Mouse (Mus musculus): ENCODE results near the gene Cacna1e. TPM values are rescaled to one million over a fixed set of nuclear protein-coding genes. Genes with fewer than 3 reads are reported as not detected.

Gene Cacna1e
- polyA plus RNA-seq, 1 experiment from 2014 or later, result 0.19 TPM

DNA sequence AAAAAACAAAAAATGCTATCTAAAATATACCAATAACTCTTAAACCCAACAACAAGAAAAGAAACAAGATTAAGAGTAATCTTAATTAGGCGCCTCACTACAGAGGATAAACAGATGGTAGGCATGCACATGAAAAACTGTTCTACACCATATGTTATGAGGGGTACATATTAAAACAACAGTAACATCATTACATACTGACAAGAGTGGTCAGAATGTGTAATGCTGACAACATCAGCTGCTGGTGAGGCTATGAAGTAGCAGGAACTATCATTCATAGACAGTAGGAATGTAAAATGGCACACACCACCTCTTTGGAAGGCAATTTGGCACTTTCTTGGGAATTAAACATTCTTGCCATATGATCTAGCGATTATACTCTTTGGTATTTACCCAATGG is 363.6 kb downstream of the Cacna1e start:
- no peak for ATAC-seq
- no peak overlapping the region for H3K27ac ChIP-seq (ENCODE audit: low read length)

GRCm38 (mm10) chr1:154515350-154515749 is 369.0 kb downstream of the Cacna1e start:
- H3K27ac ChIP-seq (ENCODE audit: low read length), result no peak overlapping the region
- TF ChIP-seq EP300 (IDR thresholded peaks at IDR 0.05) (no peak), CTCF (IDR thresholded peaks at IDR 0.05) (no peak)
- H3K27me3 ChIP-seq (replicated peaks; ENCODE audit: insufficient read depth, low read length), result no peaks in the 10 kb centered on the region
- no peak overlapping the region for H3K4me2 ChIP-seq (replicated peaks; ENCODE audit: low read depth, low read length)
- ATAC-seq (no peak), DNase-seq (ENCODE audit: low spot score) (no peak)
- no peak overlapping the region for H3K4me3 ChIP-seq (ENCODE audit: low read depth, low read length)
- H3K36me3 ChIP-seq (ENCODE audit: insufficient read depth, low read length), result no peaks in the 10 kb centered on the region
- 81% methylated on average over 2 of the region's 2 CpGs for WGBS
- no peaks in the 10 kb centered on the region for H3K4me1 ChIP-seq (ENCODE audit: insufficient read depth, low read depth, low read length)
- no peak overlapping the region for H3K9ac ChIP-seq (replicated peaks; ENCODE audit: low read depth)
- no peaks in the 10 kb centered on the region for H3K9me3 ChIP-seq (ENCODE audit: low read length)

More for the DNA sequence above, 363.6 kb downstream of the Cacna1e start:
- H3K4me1 ChIP-seq (ENCODE audit: insufficient read depth, low read depth, low read length), result no peaks in the 10 kb centered on the region
- WGBS, result 80% methylated on average over 2 of the region's 2 CpGs
- no peak overlapping the region for H3K4me2 ChIP-seq (replicated peaks; ENCODE audit: low read depth, low read length)
- no peaks in the 10 kb centered on the region for H3K9me3 ChIP-seq (ENCODE audit: low read length)
- no peak for TF ChIP-seq CTCF (IDR thresholded peaks at IDR 0.05)
- no peak for TF ChIP-seq EP300 (IDR thresholded peaks at IDR 0.05)
- no peaks in the 10 kb centered on the region for H3K36me3 ChIP-seq (ENCODE audit: insufficient read depth, low read length)
- H3K9ac ChIP-seq (replicated peaks; ENCODE audit: low read depth), result no peak overlapping the region
- no peak overlapping the region for H3K4me3 ChIP-seq (ENCODE audit: low read depth, low read length)
- DNase-seq (ENCODE audit: low spot score), result no peak
- H3K27me3 ChIP-seq (replicated peaks; ENCODE audit: insufficient read depth, low read length), result no peaks in the 10 kb centered on the region

DNA sequence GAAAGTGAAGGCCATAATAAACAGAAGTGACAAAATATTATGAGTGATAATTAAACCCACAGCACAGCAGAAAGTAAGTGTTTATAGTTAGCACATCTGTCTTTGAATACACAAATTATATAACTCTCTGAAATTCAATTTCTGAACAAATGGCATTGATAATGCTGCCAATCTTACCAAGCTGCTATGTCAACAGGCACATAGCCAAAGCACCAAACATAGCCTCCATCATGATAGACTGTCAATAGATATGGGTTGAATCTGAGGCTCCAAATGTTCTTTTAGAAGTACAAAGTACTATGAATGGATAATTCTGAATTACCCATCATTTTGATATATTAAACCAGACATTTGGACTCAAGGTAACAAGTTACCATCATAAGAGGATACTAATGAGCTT is 372.6 kb downstream of the Cacna1e start:
- no peak overlapping the region for H3K4me3 ChIP-seq (ENCODE audit: low read depth, low read length)
- TF ChIP-seq EP300 (IDR thresholded peaks at IDR 0.05), result no peak
- TF ChIP-seq CTCF (IDR thresholded peaks at IDR 0.05), result no peak
- no peak overlapping the region for H3K27ac ChIP-seq (ENCODE audit: low read length)
- no peak for ATAC-seq
- no peaks in the 10 kb centered on the region for H3K27me3 ChIP-seq (replicated peaks; ENCODE audit: insufficient read depth, low read length)
- no peak overlapping the region for H3K9ac ChIP-seq (replicated peaks; ENCODE audit: low read depth)
- H3K9me3 ChIP-seq (ENCODE audit: low read length), result no peaks in the 10 kb centered on the region
- no peak overlapping the region for H3K4me2 ChIP-seq (replicated peaks; ENCODE audit: low read depth, low read length)
- no peaks in the 10 kb centered on the region for H3K36me3 ChIP-seq (ENCODE audit: insufficient read depth, low read length)
- DNase-seq (ENCODE audit: low spot score), result no peak
- H3K4me1 ChIP-seq (ENCODE audit: insufficient read depth, low read depth, low read length), result no peaks in the 10 kb centered on the region

- H3K4me2 ChIP-seq (replicated peaks; ENCODE audit: low read depth, low read length), result no peak overlapping the region
- no peak for TF ChIP-seq EP300 (IDR thresholded peaks at IDR 0.05)
- no peak for TF ChIP-seq CTCF (IDR thresholded peaks at IDR 0.05)
- H3K9ac ChIP-seq (replicated peaks; ENCODE audit: low read depth), result no peak overlapping the region
These were observed 380.3 kb downstream of the Cacna1e start for GRCm38 (mm10) chr1:154504005-154504404.

DNA sequence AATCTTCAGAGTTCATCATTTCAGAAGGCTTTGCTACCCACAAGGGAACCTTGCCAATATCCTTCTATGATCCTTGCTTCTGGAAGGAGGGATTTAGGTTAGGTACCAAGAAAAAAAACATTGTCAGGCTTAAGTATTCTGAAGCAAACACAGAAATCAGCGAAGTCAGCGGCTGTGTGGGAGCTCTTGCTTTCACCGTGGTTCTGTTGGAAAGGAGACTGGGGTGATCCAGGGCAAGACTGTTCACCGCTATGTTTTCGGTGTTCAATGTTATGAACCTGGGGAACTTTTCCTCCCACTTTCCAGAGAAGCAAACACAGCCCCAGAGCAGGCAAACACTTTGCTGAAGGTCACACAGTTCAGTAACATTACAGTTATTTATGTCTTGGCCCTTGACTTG is 383.4 kb downstream of the Cacna1e start:
- no peak overlapping the region for H3K9ac ChIP-seq (replicated peaks; ENCODE audit: low read depth)
- H3K9me3 ChIP-seq (ENCODE audit: low read length), result no peaks in the 10 kb centered on the region
- no peaks in the 10 kb centered on the region for H3K4me1 ChIP-seq (ENCODE audit: insufficient read depth, low read depth, low read length)
- WGBS, result 66% methylated on average over 5 of the region's 5 CpGs
- DNase-seq (ENCODE audit: low spot score), result no peak
- ATAC-seq, result no peak
- H3K4me3 ChIP-seq (ENCODE audit: low read depth, low read length), result no peak overlapping the region
- no peaks in the 10 kb centered on the region for H3K36me3 ChIP-seq (ENCODE audit: insufficient read depth, low read length)
- no peak overlapping the region for H3K4me2 ChIP-seq (replicated peaks; ENCODE audit: low read depth, low read length)
- no peak overlapping the region for H3K27ac ChIP-seq (ENCODE audit: low read length)
- H3K27me3 ChIP-seq (replicated peaks; ENCODE audit: insufficient read depth, low read length), result no peaks in the 10 kb centered on the region
- TF ChIP-seq CTCF (IDR thresholded peaks at IDR 0.05) (no peak), EP300 (IDR thresholded peaks at IDR 0.05) (no peak)

More at GRCm38 (mm10) chr1:154504005-154504404, 380.3 kb downstream of the Cacna1e start:
- Histone ChIP-seq H3K27me3 (replicated peaks; ENCODE audit: insufficient read depth, low read length) (no peaks in the 10 kb centered on the region), H3K4me3 (ENCODE audit: low read depth, low read length) (no peak overlapping the region), H3K4me1 (ENCODE audit: insufficient read depth, low read depth, low read length) (no peaks in the 10 kb centered on the region), H3K27ac (ENCODE audit: low read length) (no peak overlapping the region), H3K36me3 (ENCODE audit: insufficient read depth, low read length) (no peaks in the 10 kb centered on the region), H3K9me3 (ENCODE audit: low read length) (no peaks in the 10 kb centered on the region)
- DNase-seq (ENCODE audit: low spot score), result no peak
- no peak for ATAC-seq
- WGBS, result 54% methylated on average over 4 of the region's 4 CpGs

GRCm38 (mm10) chr1:154500187-154500866 is 384.0 kb downstream of the Cacna1e start:
- DNase-seq (ENCODE audit: low spot score) (no peak), ATAC-seq (no peak)
- TF ChIP-seq EP300 (IDR thresholded peaks at IDR 0.05) (no peak), CTCF (IDR thresholded peaks at IDR 0.05) (no peak)
- Histone ChIP-seq H3K4me3 (ENCODE audit: low read depth, low read length) (no peak overlapping the region), H3K9me3 (ENCODE audit: low read length) (no peaks in the 10 kb centered on the region), H3K4me2 (replicated peaks; ENCODE audit: low read depth, low read length) (no peak overlapping the region), H3K9ac (replicated peaks; ENCODE audit: low read depth) (no peak overlapping the region), H3K27ac (ENCODE audit: low read length) (no peak overlapping the region), H3K36me3 (ENCODE audit: insufficient read depth, low read length) (no peaks in the 10 kb centered on the region), H3K27me3 (replicated peaks; ENCODE audit: insufficient read depth, low read length) (no peaks in the 10 kb centered on the region), H3K4me1 (ENCODE audit: insufficient read depth, low read depth, low read length) (no peaks in the 10 kb centered on the region)
- 42% methylated on average over 3 of the region's 3 CpGs for WGBS

Measured in lung, postnatal 0 days (tissue).